Mouse (Mus musculus): ENCODE measurements at regions not wholly inside any gene's neighbourhood (a gene's known extent, or its start where the extent isn't known, plus 50 kb on each side); places are given as distances from the start of the nearest gene placed in this dataset.

- DNase-seq (ENCODE audit: low read depth, low spot score), result no peak
These were observed 197.9 kb upstream of the Cep162 start for GRCm38 (mm10) chr9:87453261-87453660.

DNA sequence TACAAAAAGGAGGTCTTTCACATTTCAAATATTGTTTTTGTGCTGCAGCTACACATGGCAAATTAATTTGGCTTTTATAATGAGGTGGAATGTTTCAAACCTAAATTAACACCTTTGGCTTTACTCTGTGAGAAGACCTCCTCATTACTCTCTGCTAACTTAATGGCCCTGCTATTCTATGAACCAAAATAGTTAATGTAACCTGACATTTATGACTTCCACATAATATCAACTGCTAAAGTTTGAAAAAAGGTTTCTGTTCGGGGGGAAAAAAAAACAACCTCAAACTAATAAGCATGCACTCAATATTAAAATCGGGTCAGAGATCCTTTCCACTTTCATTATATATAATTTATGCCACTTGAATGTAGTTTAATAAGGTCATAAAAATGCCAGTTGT, 197.2 kb upstream of the Cep162 start:
- no peak for DNase-seq (ENCODE audit: low read depth, low spot score)

DNA sequence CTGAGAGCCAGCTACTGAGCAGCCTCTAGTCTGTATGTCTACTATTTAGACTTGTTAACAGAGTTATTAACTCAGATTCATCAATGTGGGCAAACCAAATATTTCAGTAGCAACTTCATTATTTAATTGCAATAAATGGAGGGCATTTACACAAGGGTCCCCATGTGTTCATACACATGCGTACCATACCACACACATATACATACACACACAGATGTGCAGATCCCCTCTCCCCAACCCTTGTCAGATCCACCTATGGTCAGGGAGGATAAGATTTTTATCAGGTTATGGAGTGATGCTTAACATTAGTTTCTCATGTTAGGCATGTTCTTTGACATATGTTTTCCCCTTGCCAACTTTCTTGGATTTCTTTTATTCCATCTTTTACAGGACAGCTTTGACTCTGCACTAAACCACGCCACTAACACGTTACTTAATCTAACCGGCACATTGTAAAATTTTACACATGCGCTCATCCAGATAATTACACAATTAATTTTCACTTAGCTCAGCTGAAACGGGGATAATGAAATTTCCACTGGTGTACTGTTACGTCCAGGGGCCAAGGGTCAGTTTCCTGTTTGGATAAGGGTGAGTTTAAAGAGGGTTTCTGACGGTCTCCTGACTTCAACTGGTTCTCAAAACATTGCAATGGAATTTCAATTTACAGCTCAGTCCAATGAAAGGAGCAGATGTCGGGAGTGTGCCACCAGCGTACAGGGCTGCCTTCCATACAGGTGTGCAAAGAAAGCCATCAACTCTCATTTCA, 188.3 kb upstream of the Cep162 start:
- no peak for DNase-seq (ENCODE audit: low read depth, low spot score)

DNA sequence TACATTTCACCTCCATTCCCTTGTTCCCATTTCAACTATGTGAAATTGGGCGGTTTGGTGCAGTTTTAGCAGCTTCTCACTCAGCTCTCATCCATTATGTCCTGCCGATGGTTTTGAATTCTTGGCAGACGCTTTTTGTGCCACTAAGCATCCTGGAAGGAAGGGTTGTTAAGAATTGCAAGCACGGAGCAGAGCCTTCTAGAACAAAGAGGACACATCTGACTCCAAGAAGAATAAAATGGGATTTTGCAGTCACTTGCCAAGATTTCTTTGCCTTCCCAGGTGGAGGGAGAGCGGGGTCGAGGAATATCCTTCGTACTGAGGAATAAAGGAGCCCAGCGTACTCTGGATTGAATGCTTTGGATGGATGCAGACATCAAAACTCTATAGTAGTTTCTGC, 176.7 kb upstream of the Cep162 start:
- DNase-seq (ENCODE audit: low read depth, low spot score), result no peak

- no peak for DNase-seq (ENCODE audit: low read depth, low spot score)
These were observed 176.2 kb upstream of the Cep162 start for GRCm38 (mm10) chr9:87431523-87431922.

DNA sequence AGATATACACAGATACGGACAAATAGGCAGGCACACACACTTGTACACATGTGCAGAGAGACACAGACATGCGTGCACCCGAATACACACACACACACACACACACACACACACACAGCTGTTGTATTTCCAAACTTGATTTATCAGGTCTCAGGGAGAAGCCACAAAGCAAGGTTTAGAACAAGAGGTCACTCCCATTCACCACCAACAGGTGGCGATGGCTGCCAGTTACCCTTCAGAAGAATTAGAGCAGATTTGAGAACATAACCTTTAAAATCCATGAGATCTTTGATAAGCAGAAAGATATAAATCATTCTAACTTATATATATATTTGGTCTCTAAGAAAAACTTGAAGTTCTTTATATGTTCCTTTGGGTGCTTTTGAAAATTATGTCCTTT, 169.9 kb upstream of the Cep162 start:
- peak; percentile 10 for DNase-seq (ENCODE audit: low read depth, low spot score)

- no peak for DNase-seq (ENCODE audit: low read depth, low spot score)
These were observed 165.8 kb upstream of the Cep162 start for GRCm38 (mm10) chr9:87421175-87421574.

DNA sequence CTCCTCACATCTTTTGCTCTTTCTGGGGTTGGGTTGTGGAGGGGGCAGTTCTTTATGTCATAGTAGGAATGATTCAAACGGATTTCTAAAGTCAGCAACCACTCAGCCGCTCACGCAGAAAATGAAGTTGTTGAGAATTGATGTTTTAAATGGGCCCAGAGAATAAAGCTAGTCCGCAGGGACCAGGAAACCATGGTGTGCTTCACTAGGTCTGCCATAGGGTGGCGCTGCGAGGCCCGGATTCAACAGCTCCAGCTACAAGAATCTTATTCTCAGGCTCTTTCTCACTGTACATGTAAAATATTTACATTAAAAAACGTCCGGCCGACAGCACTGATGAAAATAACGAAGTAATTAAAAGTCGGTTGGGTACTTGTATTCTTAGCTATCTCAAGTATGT, 164.0 kb upstream of the Cep162 start:
- DNase-seq (ENCODE audit: low read depth, low spot score), result no peak

GRCm38 (mm10) chr9:87412894-87413293, 157.6 kb upstream of the Cep162 start:
- no peak for DNase-seq (ENCODE audit: low read depth, low spot score)

DNA sequence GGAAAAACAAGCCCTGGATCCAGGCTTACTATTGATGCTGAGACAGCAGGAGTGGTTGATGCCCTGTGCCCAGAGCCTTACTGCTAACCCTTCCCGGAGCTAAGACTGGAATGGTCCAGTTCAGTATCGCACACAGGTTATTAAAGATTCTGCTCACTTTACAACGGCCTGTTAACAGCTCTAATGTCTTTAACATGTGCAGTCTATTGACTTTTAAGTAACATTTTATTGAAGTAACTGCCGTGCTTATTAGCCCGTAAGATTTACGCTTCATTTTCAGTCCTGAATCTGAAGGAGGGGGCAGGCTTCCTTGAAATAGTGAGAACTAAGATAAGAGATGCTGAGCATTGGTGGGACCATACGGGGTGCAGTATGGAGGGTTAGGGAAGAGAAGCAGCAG, 155.7 kb upstream of the Cep162 start:
- no peak for DNase-seq (ENCODE audit: low read depth, low spot score)

DNA sequence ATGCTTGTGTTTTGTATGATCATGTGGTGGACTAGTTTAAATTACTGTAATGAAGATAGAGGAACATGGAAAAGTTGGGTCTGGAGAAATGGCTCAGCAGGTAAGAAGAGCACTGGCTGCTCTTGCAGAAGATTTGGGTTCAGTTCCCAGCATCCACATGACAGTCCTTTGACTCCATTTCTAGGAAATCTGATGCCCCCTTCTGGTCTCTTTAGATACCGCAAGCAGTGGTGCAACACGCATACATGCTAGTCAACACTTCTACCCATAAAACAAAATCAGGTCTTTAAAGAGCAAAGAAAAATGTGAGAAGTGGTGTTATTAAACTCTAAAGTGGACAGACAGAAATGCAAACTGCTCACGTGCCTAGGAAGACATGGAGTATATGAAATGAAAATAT, 154.4 kb upstream of the Cep162 start:
- DNase-seq (ENCODE audit: low read depth, low spot score), result no peak

- no peak for DNase-seq (ENCODE audit: low read depth, low spot score)
These were observed 153.5 kb upstream of the Cep162 start for GRCm38 (mm10) chr9:87408805-87409204.

GRCm38 (mm10) chr9:87406476-87406875, 151.1 kb upstream of the Cep162 start:
- no peak for DNase-seq (ENCODE audit: low read depth, low spot score)

DNA sequence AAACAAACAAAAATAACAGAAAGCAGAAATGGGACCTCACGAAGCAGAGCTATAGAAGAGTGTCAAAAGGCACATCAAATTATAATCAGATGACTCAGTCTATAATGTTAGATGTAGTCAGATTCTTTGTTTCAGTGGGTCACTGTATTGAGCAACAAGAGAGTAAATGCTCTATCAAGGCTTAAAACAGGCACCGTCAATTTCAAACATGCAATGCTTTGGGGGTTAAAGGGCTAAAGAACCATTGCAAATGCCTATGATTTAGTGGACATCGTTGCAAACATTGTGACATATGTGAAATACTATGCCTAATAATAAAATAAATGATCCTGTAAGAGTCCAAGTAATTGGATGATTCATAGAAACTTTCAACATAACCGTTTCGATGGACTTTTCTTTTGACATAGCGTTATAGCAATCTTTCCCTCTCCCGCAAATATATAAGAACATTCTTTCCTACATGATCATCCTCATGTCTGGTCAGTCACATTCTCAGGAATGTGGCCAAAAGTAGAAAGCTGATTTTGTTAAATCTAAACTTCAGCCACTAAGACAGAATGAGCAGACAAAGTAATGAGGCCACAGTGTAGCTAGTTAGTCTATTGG, 149.9 kb upstream of the Cep162 start:
- no peak for DNase-seq (ENCODE audit: low read depth, low spot score)

GRCm38 (mm10) chr9:87402010-87402409, 146.7 kb upstream of the Cep162 start:
- no peak for DNase-seq (ENCODE audit: low read depth, low spot score)

DNA sequence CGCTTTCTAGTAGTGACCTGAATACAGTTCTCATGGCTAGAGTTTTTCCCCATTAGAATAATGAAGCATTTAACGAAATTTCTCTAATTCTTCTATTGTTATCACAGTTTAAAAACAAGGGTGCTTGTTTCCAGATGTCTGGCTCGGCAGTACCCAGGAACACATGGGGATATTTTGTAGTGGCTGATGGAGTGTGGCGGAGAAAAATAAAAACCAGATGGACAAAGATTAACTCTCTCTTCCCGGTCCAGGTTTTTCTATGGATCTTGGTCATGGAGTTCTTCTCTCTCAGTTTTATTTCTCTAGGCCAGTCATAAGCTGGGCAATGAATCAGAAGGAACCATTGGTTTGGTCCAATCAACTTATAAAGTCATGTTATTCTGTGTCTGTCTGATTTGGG, 132.2 kb upstream of the Cep162 start:
- DNase-seq (ENCODE audit: low read depth, low spot score), result no peak

DNA sequence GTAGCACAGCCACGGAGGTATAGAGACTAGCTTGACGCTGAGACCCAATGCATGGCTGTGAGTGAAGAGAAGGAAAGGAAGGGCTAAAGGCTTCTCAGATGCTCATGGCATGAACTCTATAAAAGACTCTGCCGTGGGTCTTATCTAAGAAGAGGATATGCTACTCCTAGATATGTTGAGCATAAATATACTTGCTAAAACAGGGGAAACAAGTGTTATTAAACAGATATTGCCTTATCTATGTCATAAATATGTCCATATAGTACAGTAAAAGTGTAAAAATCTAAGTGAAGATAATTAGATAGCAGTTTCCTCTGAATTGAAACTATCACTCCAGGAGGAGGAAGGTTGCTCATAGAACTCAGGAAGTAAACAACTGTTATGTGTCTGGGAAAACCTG, 128.2 kb upstream of the Cep162 start:
- DNase-seq (ENCODE audit: low read depth, low spot score), result no peak

DNA sequence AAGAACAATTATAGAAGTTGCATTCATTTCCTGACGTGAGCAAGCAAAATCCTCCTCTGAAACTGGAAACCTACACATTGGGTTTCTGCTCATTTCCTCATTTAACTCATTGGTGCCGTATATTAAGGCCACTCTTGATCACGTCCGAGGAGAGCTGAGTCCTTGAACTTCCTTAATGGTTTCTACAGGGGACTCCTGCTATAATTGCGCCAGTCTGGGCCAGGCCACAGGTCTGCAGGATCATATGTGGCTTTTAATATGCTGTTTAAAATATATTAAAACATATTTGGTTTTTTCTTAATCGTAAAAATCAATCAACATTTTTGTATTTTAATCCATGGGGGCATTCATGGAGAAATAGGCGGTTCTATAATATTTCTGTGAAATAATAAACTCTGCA, 122.6 kb upstream of the Cep162 start:
- no peak for DNase-seq (ENCODE audit: low read depth, low spot score)

- no peak for DNase-seq (ENCODE audit: low read depth, low spot score)
These were observed 121.5 kb upstream of the Cep162 start for GRCm38 (mm10) chr9:87376731-87377310.

DNA sequence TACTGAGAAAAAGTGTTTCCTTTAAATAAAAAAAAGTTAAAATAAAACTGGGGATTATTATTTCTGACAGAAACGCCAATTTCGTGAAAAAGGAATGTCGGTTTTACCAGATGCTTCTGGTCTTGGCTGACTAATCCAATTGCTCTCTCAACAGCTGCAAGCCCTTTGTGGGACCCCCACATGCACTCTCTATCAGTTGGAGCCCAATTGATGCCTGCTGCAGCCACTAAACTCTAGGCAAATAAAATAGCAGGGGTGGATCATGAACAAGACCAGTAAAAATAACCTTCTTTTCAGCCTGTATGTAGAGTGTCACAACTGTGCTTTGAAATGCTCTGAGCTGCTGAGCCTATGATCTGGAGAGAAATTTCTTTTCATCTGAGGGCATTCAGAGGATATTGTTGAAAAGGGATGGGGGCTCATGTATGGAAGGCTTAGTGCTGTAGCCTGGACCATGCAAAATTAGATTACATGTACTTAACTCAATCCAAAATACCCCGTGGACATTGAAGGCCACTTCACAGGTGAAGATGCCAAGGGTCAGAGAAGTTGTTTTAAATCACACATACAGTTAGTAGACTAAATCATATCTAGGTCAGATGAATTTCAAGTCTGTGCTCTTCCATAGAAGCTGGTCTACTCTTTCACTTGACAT, 117.0 kb upstream of the Cep162 start:
- DNase-seq (ENCODE audit: low read depth, low spot score), result no peak

DNA sequence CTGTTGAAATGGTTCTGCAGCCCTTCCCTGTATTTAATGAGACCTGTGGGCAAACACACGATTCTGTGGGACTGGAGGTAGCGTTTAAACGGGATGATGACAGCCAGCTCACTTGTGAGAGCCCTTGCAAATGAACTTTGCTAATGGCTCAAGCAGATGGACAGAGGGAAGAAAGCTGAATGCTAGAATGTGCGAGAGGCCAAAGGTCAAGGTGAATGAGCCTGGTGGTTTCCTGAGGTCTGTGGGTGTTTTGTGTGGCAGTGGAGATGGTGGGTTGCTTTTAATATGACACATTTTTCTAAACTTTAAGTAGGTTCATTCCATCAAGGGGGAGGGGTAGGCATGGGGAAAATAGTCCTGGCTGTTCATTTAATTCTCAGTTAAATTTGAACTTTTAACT, 113.7 kb upstream of the Cep162 start:
- DNase-seq (ENCODE audit: low read depth, low spot score), result no peak

DNA sequence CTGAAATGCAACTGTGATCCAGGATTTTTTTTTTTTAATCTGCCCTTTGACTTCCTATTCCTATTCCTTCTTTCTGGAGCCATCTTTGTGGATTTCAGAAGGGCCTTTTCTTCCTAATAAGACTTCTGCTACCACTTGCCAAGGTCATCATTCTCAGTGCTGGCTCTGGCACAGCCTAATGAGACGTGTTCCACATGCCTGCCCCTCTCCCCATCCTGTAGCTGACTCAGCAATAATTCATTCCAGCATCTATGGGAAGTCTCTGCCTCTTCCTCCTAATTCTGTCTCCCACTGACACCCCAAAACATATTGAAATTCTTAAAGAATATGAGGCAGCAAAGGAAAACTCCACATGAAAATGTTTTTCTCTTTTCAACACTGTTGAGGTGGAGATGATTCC, 91.7 kb upstream of the Cep162 start:
- no peak for DNase-seq (ENCODE audit: low read depth, low spot score)
